In genomic region chr6:42325268-42325609, GRCm38 (mm10) we compare ENCODE assay signal across 8 mouse cellular contexts. TPM values are rescaled to one million over a fixed set of nuclear protein-coding genes. Genes with fewer than 3 reads are reported as not detected.
DNase-seq lines count a peak whose midpoint lies in the region; ATAC-seq and TF ChIP-seq lines count a peak whose summit lies in the region.

No protein-coding gene starts in this region.

- peaks cover 22% of the 10 kb centered on the region for H3K27me3 ChIP-seq in embryonic facial prominence, embryonic 14.5 days (replicated peaks; ENCODE audit: control insufficient read depth, insufficient read depth, low read length)
- H3K27me3 ChIP-seq in limb, embryonic 14.5 days (ENCODE audit: control insufficient read depth, insufficient read depth, low read length): peaks cover 23% of the 10 kb centered on the region
- no peaks in the 10 kb centered on the region for H3K27me3 ChIP-seq in midbrain, embryonic 16.5 days (ENCODE audit: control insufficient read depth, insufficient read depth, low read depth, low read length)
- H3K27me3 ChIP-seq in spleen, adult 2 months (ENCODE audit: control insufficient read depth, insufficient read depth, low read length): peaks cover 18% of the 10 kb centered on the region

- no peaks in the 10 kb centered on the region for H3K4me1 ChIP-seq in bone marrow, adult 2 months (ENCODE audit: control insufficient read depth, insufficient read depth, low read length)
- H3K4me1 ChIP-seq in embryonic facial prominence, embryonic 14.5 days (ENCODE audit: control insufficient read depth, insufficient read depth, low read length): 0 out of 2 replicates have a peak, but pooled peaks cover 4% of the 10 kb centered on the region
- peaks cover 5% of the 10 kb centered on the region for H3K4me1 ChIP-seq in limb, embryonic 14.5 days (ENCODE audit: control insufficient read depth, insufficient read depth, low read length)
- peaks cover 15% of the 10 kb centered on the region for H3K4me1 ChIP-seq in midbrain, embryonic 16.5 days (ENCODE audit: control insufficient read depth, insufficient read depth, low read length)
- peaks cover 5% of the 10 kb centered on the region; the same call in 1 of the 2 replicates for H3K4me1 ChIP-seq in spleen, adult 2 months (ENCODE audit: control insufficient read depth, insufficient read depth, insufficient read length)

- WGBS in bone marrow, adult 2 months: 8% methylated on average over 7 of the region's 7 CpGs
- WGBS in embryonic facial prominence, embryonic 14.5 days: 4% methylated on average over 7 of the region's 7 CpGs
- WGBS in limb, embryonic 14.5 days: 5% methylated on average over 7 of the region's 7 CpGs
- 3% methylated on average over 7 of the region's 7 CpGs for WGBS in midbrain, embryonic 16.5 days
- 10% methylated on average over 7 of the region's 7 CpGs for WGBS in spleen, adult 2 months

- H3K36me3 ChIP-seq in embryonic facial prominence, embryonic 14.5 days (ENCODE audit: control insufficient read depth, insufficient read depth, low read length): no peaks in the 10 kb centered on the region
- no peaks in the 10 kb centered on the region for H3K36me3 ChIP-seq in limb, embryonic 14.5 days (ENCODE audit: control insufficient read depth, insufficient read depth, low read length)
- no peaks in the 10 kb centered on the region for H3K36me3 ChIP-seq in midbrain, embryonic 16.5 days (ENCODE audit: control insufficient read depth, insufficient read depth, low read length)
- no peaks in the 10 kb centered on the region for H3K36me3 ChIP-seq in spleen, adult 2 months (ENCODE audit: control insufficient read depth, insufficient read depth, low read length)

- TF ChIP-seq POLR2A in bone marrow, adult 2 months (IDR thresholded peaks at IDR 0.05; ENCODE audit: borderline replicate concordance, control insufficient read depth, low read depth, low read length): no peak
- no peak for TF ChIP-seq POLR2A in limb, embryonic 14.5 days (IDR thresholded peaks at IDR 0.05; ENCODE audit: borderline replicate concordance, extremely low read depth, insufficient read depth, insufficient read length)
- no peak for TF ChIP-seq POLR2A in spleen, adult 2 months (IDR thresholded peaks at IDR 0.05; ENCODE audit: low read depth, low read length)

- peak overlapping the region; percentile 21 for H3K4me3 ChIP-seq in bone marrow, adult 2 months (replicated peaks; ENCODE audit: control insufficient read depth, low read depth, low read length)
- peak overlapping the region; percentile 62 for H3K4me3 ChIP-seq in embryonic facial prominence, embryonic 14.5 days (ENCODE audit: low read depth, low read length)
- peak overlapping the region; percentile 63 for H3K4me3 ChIP-seq in limb, embryonic 14.5 days (replicated peaks; ENCODE audit: low read length)
- peak overlapping the region; percentile 73 for H3K4me3 ChIP-seq in midbrain, embryonic 16.5 days (ENCODE audit: low read depth, low read length)
- H3K4me3 ChIP-seq in spleen, adult 2 months (ENCODE audit: extremely low read depth, insufficient read depth, insufficient read length): peak overlapping the region; percentile 61; the same call in 1 of the 2 replicates

- H3K4me2 ChIP-seq in embryonic facial prominence, embryonic 14.5 days (ENCODE audit: low read depth, low read length): peak overlapping the region; percentile 79
- peak overlapping the region; percentile 97 for H3K4me2 ChIP-seq in limb, embryonic 14.5 days (replicated peaks; ENCODE audit: low read depth, low read length, severe bottlenecking)
- H3K4me2 ChIP-seq in midbrain, embryonic 16.5 days (ENCODE audit: low read length): peak overlapping the region; percentile 73

- H3K27ac ChIP-seq in bone marrow, adult 2 months (ENCODE audit: control insufficient read depth, insufficient read depth, low read depth, low read length, poor library complexity): no peak overlapping the region
- H3K27ac ChIP-seq in embryonic facial prominence, embryonic 14.5 days (replicated peaks; ENCODE audit: low read depth, low read length): no peak overlapping the region
- no peak overlapping the region for H3K27ac ChIP-seq in limb, embryonic 14.5 days (replicated peaks; ENCODE audit: low read depth, low read length)
- peak overlapping the region; percentile 90 for H3K27ac ChIP-seq in midbrain, embryonic 16.5 days (ENCODE audit: low read length)
- H3K27ac ChIP-seq in spleen, adult 2 months (ENCODE audit: insufficient read depth, low read length): no peak overlapping the region

- ATAC-seq in embryonic facial prominence, embryonic 14.5 days (ENCODE audit: low read depth): no peak
- no peak for ATAC-seq in limb, embryonic 14.5 days (ENCODE audit: low FRiP score, low read depth)
- peak; percentile 6; the same call in 1 of the 2 replicates for ATAC-seq in midbrain, embryonic 16.5 days

- H3K9me3 ChIP-seq in embryonic facial prominence, embryonic 14.5 days (ENCODE audit: control insufficient read depth, low read length): no peaks in the 10 kb centered on the region
- H3K9me3 ChIP-seq in limb, embryonic 14.5 days (ENCODE audit: control insufficient read depth, low read length): no peaks in the 10 kb centered on the region
- H3K9me3 ChIP-seq in midbrain, embryonic 16.5 days (replicated peaks; ENCODE audit: control insufficient read depth, low read length, poor library complexity, severe bottlenecking): no peaks in the 10 kb centered on the region

- DNase-seq in 3T3-L1 (ENCODE audit: low read depth, low spot score): peak; percentile 97
- DNase-seq in embryonic facial prominence, embryonic 14.5 days (ENCODE audit: low spot score): peak; percentile 36
- peak; percentile 55 to 79 for DNase-seq in heart, adult 9 months (ENCODE audit: low spot score in 2 of 2)
- DNase-seq in kidney, adult 9 months: peak; percentile 76
- DNase-seq in limb, embryonic 14.5 days (ENCODE audit: low spot score): peak; percentile 56
- peak; percentile 46 to 75 for DNase-seq in spleen, adult 2 months (ENCODE audit: low read depth in 1 of 2, low spot score in 2 of 2)

- no peak overlapping the region for H3K9ac ChIP-seq in embryonic facial prominence, embryonic 14.5 days (ENCODE audit: low read depth, low read length)
- peak overlapping the region; percentile 62 for H3K9ac ChIP-seq in limb, embryonic 14.5 days (ENCODE audit: low read depth, low read length, severe bottlenecking)
- peak overlapping the region; percentile 94 for H3K9ac ChIP-seq in midbrain, embryonic 16.5 days (ENCODE audit: low read depth, low read length)

- TF ChIP-seq CTCF in bone marrow, adult 2 months (IDR thresholded peaks at IDR 0.05; ENCODE audit: control insufficient read depth, insufficient read depth, low read length): peak; percentile 74
- TF ChIP-seq CTCF in spleen, adult 2 months (IDR thresholded peaks at IDR 0.05; ENCODE audit: extremely low read depth, insufficient read depth, insufficient read length, insufficient replicate concordance): peak; percentile 76; the same call in 1 of the 2 replicates

RNA-seq across cellular contexts. Expression of gene Fam131b, which starts 0.8 kb away (rescaled TPM):
- polyA plus RNA-seq in bone marrow, adult 2 months (2011; ENCODE audit: insufficient read depth, insufficient read length, low replicate concordance, missing spikeins): 0.85 TPM in 1 of 2 replicates, not detected in the other
- polyA plus RNA-seq in embryonic facial prominence, embryonic 14.5 days (2014; fragmentation: Nextera tagmentation; extraction: Ambion mirVana): 0.43 and 0.46 TPM in 2 replicates
- polyA plus RNA-seq in limb, embryonic 14.5 days (2012; rRNA removed): 2.9 and 3.6 TPM in 2 replicates
- 0.29 and 0.47 TPM in 2 replicates for polyA plus RNA-seq in limb, embryonic 14.5 days (2014; fragmentation: Nextera tagmentation; extraction: Ambion mirVana)
- 7.8 and 8.4 TPM in 2 replicates for polyA plus RNA-seq in midbrain, embryonic 16.5 days (2015; fragmentation: Nextera tagmentation; extraction: Ambion mirVana)
- polyA plus RNA-seq in spleen, adult 2 months (2012; rRNA removed): 0.06 and 0.15 TPM in 2 replicates

RNA-seq across cellular contexts. Expression of gene Zyx, which starts 24.2 kb away (rescaled TPM):
- polyA plus RNA-seq in bone marrow, adult 2 months (2011; ENCODE audit: insufficient read depth, insufficient read length, low replicate concordance, missing spikeins): 90.3 and 169 TPM in 2 replicates
- polyA plus RNA-seq in embryonic facial prominence, embryonic 14.5 days (2014; fragmentation: Nextera tagmentation; extraction: Ambion mirVana): 155 and 156 TPM in 2 replicates
- polyA plus RNA-seq in limb, embryonic 14.5 days (2012; rRNA removed): 176 and 232 TPM in 2 replicates
- polyA plus RNA-seq in limb, embryonic 14.5 days (2014; fragmentation: Nextera tagmentation; extraction: Ambion mirVana): 152 and 159 TPM in 2 replicates
- 55.1 and 56.5 TPM in 2 replicates for polyA plus RNA-seq in midbrain, embryonic 16.5 days (2015; fragmentation: Nextera tagmentation; extraction: Ambion mirVana)
- 184 and 228 TPM in 2 replicates for polyA plus RNA-seq in spleen, adult 2 months (2012; rRNA removed)

RNA-seq across cellular contexts. Expression of gene Clcn1, which starts 38.8 kb away (rescaled TPM):
- polyA plus RNA-seq in bone marrow, adult 2 months (2011; ENCODE audit: insufficient read depth, insufficient read length, low replicate concordance, missing spikeins): 2.1 and 4.2 TPM in 2 replicates
- 0.66 and 0.92 TPM in 2 replicates for polyA plus RNA-seq in embryonic facial prominence, embryonic 14.5 days (2014; fragmentation: Nextera tagmentation; extraction: Ambion mirVana)
- polyA plus RNA-seq in limb, embryonic 14.5 days (2012; rRNA removed): 1.9 TPM in 2 replicates
- 0.29 and 0.61 TPM in 2 replicates for polyA plus RNA-seq in limb, embryonic 14.5 days (2014; fragmentation: Nextera tagmentation; extraction: Ambion mirVana)
- 1.3 and 1.5 TPM in 2 replicates for polyA plus RNA-seq in midbrain, embryonic 16.5 days (2015; fragmentation: Nextera tagmentation; extraction: Ambion mirVana)
- 0.18 and 0.26 TPM in 2 replicates for polyA plus RNA-seq in spleen, adult 2 months (2012; rRNA removed)

RNA-seq across cellular contexts. Expression of gene Epha1, which starts 47.8 kb away (rescaled TPM):
- polyA plus RNA-seq in bone marrow, adult 2 months (2011; ENCODE audit: insufficient read depth, insufficient read length, low replicate concordance, missing spikeins): not detected in 2 replicates
- 3.8 and 4.3 TPM in 2 replicates for polyA plus RNA-seq in embryonic facial prominence, embryonic 14.5 days (2014; fragmentation: Nextera tagmentation; extraction: Ambion mirVana)
- polyA plus RNA-seq in limb, embryonic 14.5 days (2012; rRNA removed): 17.7 and 18.3 TPM in 2 replicates
- 7.4 and 8.8 TPM in 2 replicates for polyA plus RNA-seq in limb, embryonic 14.5 days (2014; fragmentation: Nextera tagmentation; extraction: Ambion mirVana)
- 0.47 and 0.94 TPM in 2 replicates for polyA plus RNA-seq in midbrain, embryonic 16.5 days (2015; fragmentation: Nextera tagmentation; extraction: Ambion mirVana)
- 0.18 and 0.19 TPM in 2 replicates for polyA plus RNA-seq in spleen, adult 2 months (2012; rRNA removed)

Comparison
In these comparisons a context has a peak if more than half of its experiments do, and no peak if none do; other contexts are left out.
1. DNase-seq: peak in every context shown above with its lines; median percentile 97 in 3T3-L1; 76 in kidney, adult 9 months; 67 in heart, adult 9 months; 60 in spleen, adult 2 months; 56 in limb, embryonic 14.5 days; 36 in embryonic facial prominence, embryonic 14.5 days.
2. H3K4me3 ChIP-seq: peak in every context shown above with its lines; median percentile 73 in midbrain, embryonic 16.5 days; 63 in limb, embryonic 14.5 days; 62 in embryonic facial prominence, embryonic 14.5 days; 61 in spleen, adult 2 months; 21 in bone marrow, adult 2 months.